Mouse (Mus musculus) stomach, postnatal 0 days (tissue): Measurements from ENCODE around the gene Ttk.

Experiments
- CTCF ChIP-seq: IDR thresholded peaks from 2 replicates; pipeline ENCODE4 v1.5.1; 2016; ENCODE audit warnings: antibody characterized with exemption, low read depth, mild to moderate bottlenecking, moderate library complexity
- EP300 ChIP-seq: optimal IDR thresholded peaks from 2 replicates; pipeline ENCODE3; 2016; ENCODE audit warnings: antibody characterized with exemption

- no peak for TF ChIP-seq CTCF
- TF ChIP-seq EP300, result no peak
These were observed 76.4 kb downstream of the Ttk start for GRCm38 (mm10) chr9:83910926-83911325.
